Comparison of ENCODE assay signal across 8 mouse cellular contexts in the genomic region with DNA sequence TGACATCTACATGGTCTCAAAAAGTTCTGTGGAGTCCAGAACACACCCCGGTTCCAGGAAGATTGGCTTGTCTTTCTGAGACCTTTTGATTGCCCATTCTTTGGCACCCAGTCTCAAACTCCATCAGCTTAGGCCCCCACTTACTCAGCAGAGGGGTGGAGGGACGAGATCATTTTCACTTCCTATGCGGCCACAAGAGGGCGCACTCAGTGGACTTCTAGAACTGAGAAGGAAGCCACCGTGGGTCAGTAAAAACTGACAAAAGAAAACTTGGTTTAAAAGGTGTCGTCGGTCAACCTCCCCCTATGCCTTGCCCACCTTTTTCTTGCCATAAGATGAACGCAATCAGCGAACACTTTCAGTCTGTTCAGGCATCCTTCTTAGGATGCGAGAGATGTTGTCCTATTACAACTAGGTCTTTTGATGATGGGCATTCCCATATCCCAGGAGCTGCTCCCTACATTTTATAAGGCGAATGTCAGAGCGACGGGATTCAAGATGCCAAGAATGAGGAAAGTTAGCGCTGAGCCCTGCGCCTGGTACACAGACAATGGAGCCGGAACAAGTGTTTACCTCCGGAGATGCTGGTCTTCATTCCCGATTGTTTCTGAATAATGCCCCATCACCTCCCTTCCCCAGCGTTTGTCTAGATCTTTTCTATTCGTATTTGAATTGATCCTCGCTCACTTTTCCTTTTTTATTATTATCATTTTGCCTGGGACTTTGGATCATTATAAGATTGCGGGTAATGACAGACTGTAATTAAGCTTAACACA. TPM values are rescaled to one million over a fixed set of nuclear protein-coding genes. Genes with fewer than 3 reads are reported as not detected.
DNase-seq lines count a peak whose midpoint lies in the region; ATAC-seq and TF ChIP-seq lines count a peak whose summit lies in the region.

No protein-coding gene starts in this region.

- peak overlapping the region; percentile 52 for H3K9ac ChIP-seq in forebrain, embryonic 15.5 days (replicated peaks)

- H3K27me3 ChIP-seq in G1E (ENCODE audit: insufficient read depth, low read length) = no peaks in the 10 kb centered on the region
- no peaks in the 10 kb centered on the region for H3K27me3 ChIP-seq in forebrain, embryonic 15.5 days

- H3K36me3 ChIP-seq in G1E (replicated peaks) = no peaks in the 10 kb centered on the region
- no peaks in the 10 kb centered on the region for H3K36me3 ChIP-seq in forebrain, embryonic 15.5 days

- peaks cover 10% of the 10 kb centered on the region for H3K9me3 ChIP-seq in G1E (replicated peaks)
- no peaks in the 10 kb centered on the region for H3K9me3 ChIP-seq in forebrain, embryonic 15.5 days

- no peaks in the 10 kb centered on the region for H3K4me1 ChIP-seq in G1E (ENCODE audit: insufficient read depth, low read depth, low read length)
- H3K4me1 ChIP-seq in forebrain, embryonic 15.5 days = peaks cover 10% of the 10 kb centered on the region; the same call in 1 of the 2 replicates
- H3K4me1 ChIP-seq in lung, adult 2 months (ENCODE audit: control insufficient read depth, insufficient read depth, low read length) = no peaks in the 10 kb centered on the region; the same call in 1 of the 2 replicates

- no peak for ATAC-seq in G1E (ENCODE audit: extremely low read depth, insufficient number of reproducible peaks, low FRiP score, poor library complexity, severe bottlenecking)
- peak; percentile 65 for ATAC-seq in cerebellum, adult (ENCODE audit: insufficient number of reproducible peaks, low FRiP score, low TSS enrichment)
- peak; percentile 62 for ATAC-seq in forebrain, embryonic 15.5 days (replicated peaks)

- peak overlapping the region; percentile 51 for H3K27ac ChIP-seq in forebrain, embryonic 15.5 days (replicated peaks)

- intact Hi-C loops in heart, postnatal 36 days (cut with DNase I) = loop anchor here (5.0 kb wide), 2 partner anchors 142 to 307 kb away; no protein-coding TSS in a partner anchor

- DNase-seq in G1E (ENCODE audit: low spot score) = peak; percentile 45
- DNase-seq in heart, postnatal 36 days = peak; percentile 73 to 81
- peak; percentile 55 to 84 for DNase-seq in layer of hippocampus, adult 18-20 months (ENCODE audit: low spot score in 2 of 2)
- DNase-seq in lung, adult 2 months = peak; percentile 65
- DNase-seq in ovary, postnatal 36 days (ENCODE audit: low spot score) = peak; percentile 55
- DNase-seq in thymus, postnatal 4 days = peak; percentile 83

- peak; percentile 21; the same call in 1 of the 2 replicates for TF ChIP-seq CTCF in G1E (IDR thresholded peaks at IDR 0.05; ENCODE audit: low read depth, low read length)
- peak; percentile 62 for TF ChIP-seq CTCF in lung, adult 2 months (IDR thresholded peaks at IDR 0.05; ENCODE audit: insufficient read depth, low read length)

- WGBS in forebrain, embryonic 15.5 days = 13% methylated on average over 22 of the region's 22 CpGs
- 27% methylated on average over 22 of the region's 22 CpGs for WGBS in lung, adult 2 months

- no peak overlapping the region for H3K4me3 ChIP-seq in G1E (ENCODE audit: low read depth, low read length)
- H3K4me3 ChIP-seq in forebrain, embryonic 15.5 days = peak overlapping the region; percentile 39
- no peak overlapping the region for H3K4me3 ChIP-seq in lung, adult 2 months (replicated peaks; ENCODE audit: extremely low read depth, low read depth, low read length)

- no peak for TF ChIP-seq POLR2A in lung, adult 2 months (IDR thresholded peaks at IDR 0.05; ENCODE audit: borderline replicate concordance, extremely low read depth, low read depth, low read length)

- peak overlapping the region; percentile 73 for H3K4me2 ChIP-seq in forebrain, embryonic 15.5 days (replicated peaks)

RNA-seq across cellular contexts. Expression of gene Ccdc149, which starts 44.1 kb away (rescaled TPM):
- not detected in 2 replicates for total RNA-seq in G1E (2014; fragmentation: Nextera tagmentation)
- 0.12 TPM in 1 of 2 replicates, not detected in the other for total RNA-seq in G1E (2017)
- not detected in 2 replicates for polyA plus RNA-seq in G1E (2012)
- polyA plus RNA-seq in forebrain, embryonic 15.5 days (2015; fragmentation: Nextera tagmentation; extraction: Ambion mirVana) = 11.2 and 11.7 TPM in 2 replicates
- total RNA-seq in heart, postnatal 36 days (2021) = 1 to 10 TPM; 6.5 to 7.4 TPM
- total RNA-seq in layer of hippocampus, adult 18-20 months (2021) = 10 to 100 TPM; 76.7 to 82.8 TPM
- polyA plus RNA-seq in lung, adult 2 months (2012; rRNA removed) = 2.3 and 2.5 TPM in 2 replicates

RNA-seq across cellular contexts. Expression of gene Lgi2, which starts 50.8 kb away (rescaled TPM):
- not detected in 2 replicates for total RNA-seq in G1E (2014; fragmentation: Nextera tagmentation)
- under 0.01 TPM in 1 of 2 replicates, not detected in the other for total RNA-seq in G1E (2017)
- not detected in 2 replicates for polyA plus RNA-seq in G1E (2012)
- polyA plus RNA-seq in forebrain, embryonic 15.5 days (2015; fragmentation: Nextera tagmentation; extraction: Ambion mirVana) = 1.9 TPM in 2 replicates
- total RNA-seq in heart, postnatal 36 days (2021) = under 1 TPM; 0.33 to 0.60 TPM
- 10 to 100 TPM; 20.8 to 24.3 TPM for total RNA-seq in layer of hippocampus, adult 18-20 months (2021)
- polyA plus RNA-seq in lung, adult 2 months (2012; rRNA removed) = 1.6 and 2.0 TPM in 2 replicates

Comparison
In these comparisons a context has a peak if more than half of its experiments do, and no peak if none do; other contexts are left out.
1. RNA of gene Ccdc149, which starts 44.1 kb away (total RNA-seq): 76.7 to 82.8 TPM in layer of hippocampus, adult 18-20 months; 6.5 to 7.4 TPM in heart, postnatal 36 days and 0.12 TPM in G1E; every median in the first group is over 4 times any median in the second.
2. RNA of gene Lgi2, which starts 50.8 kb away (total RNA-seq): 20.8 to 24.3 TPM in layer of hippocampus, adult 18-20 months; 0.33 to 0.60 TPM in heart, postnatal 36 days and under 0.01 TPM in G1E; every median in the first group is over 10 times any median in the second.
3. Peak in every context shown above with its lines, with median percentiles within 50 percentile points of each other: DNase-seq.